Mouse (Mus musculus): Measurements from ENCODE around the gene Krt13. TPM values are rescaled to one million over a fixed set of nuclear protein-coding genes. Genes with fewer than 3 reads are reported as not detected.

Krt13 gene
- polyA plus RNA-seq (2015; fragmentation: Nextera tagmentation; extraction: Ambion mirVana): 4.5 and 8.2 TPM in 2 replicates

- H3K4me1 ChIP-seq (replicated peaks; ENCODE audit: control insufficient read depth, insufficient read depth, low read length): 0 out of 2 replicates have a peak, but pooled peaks cover 3% of the 10 kb centered on the region
- H3K27me3 ChIP-seq (ENCODE audit: control insufficient read depth, insufficient read depth, low read depth, low read length): no peaks in the 10 kb centered on the region
- no peaks in the 10 kb centered on the region for H3K9me3 ChIP-seq (ENCODE audit: control insufficient read depth, low read length)
- no peak within 1 kb of the TSS for H3K4me3 ChIP-seq (ENCODE audit: low read length)
- WGBS: 70% methylated on average over 3 of the region's 3 CpGs
- no peaks in the 10 kb centered on the region for H3K36me3 ChIP-seq (ENCODE audit: control insufficient read depth, insufficient read depth, low read length)
- ATAC-seq (ENCODE audit: low read depth): no peak
- H3K4me2 ChIP-seq (ENCODE audit: low read depth, low read length): no peak within 1 kb of the TSS
- no peak within 1 kb of the TSS for H3K27ac ChIP-seq (ENCODE audit: low read length)
- H3K9ac ChIP-seq (ENCODE audit: low read length): no peak within 1 kb of the TSS
Measured at GRCm38 (mm10) chr11:100121466-100121865, at the start of gene Krt13. Gene Krt13 (minus strand): TSS chr11:100121566.

- Histone ChIP-seq H3K4me3 (ENCODE audit: low read length) (no peak overlapping the region), H3K9me3 (ENCODE audit: control insufficient read depth, low read length) (no peaks in the 10 kb centered on the region), H3K4me1 (replicated peaks; ENCODE audit: control insufficient read depth, insufficient read depth, low read length) (peaks cover 4% of the 10 kb centered on the region; the same call in 1 of the 2 replicates), H3K9ac (ENCODE audit: low read length) (no peak overlapping the region), H3K4me2 (ENCODE audit: low read depth, low read length) (no peak overlapping the region), H3K27me3 (ENCODE audit: control insufficient read depth, insufficient read depth, low read depth, low read length) (no peaks in the 10 kb centered on the region), H3K36me3 (ENCODE audit: control insufficient read depth, insufficient read depth, low read length) (no peaks in the 10 kb centered on the region), H3K27ac (ENCODE audit: low read length) (peak overlapping the region; percentile 57)
- 28% methylated on average over 14 of the region's 14 CpGs for WGBS
- ATAC-seq (ENCODE audit: low read depth): peak; percentile 55; the same call in 1 of the 2 replicates
Measured at GRCm38 (mm10) chr11:100168765-100169762, 47.7 kb upstream of the Krt13 start.

GRCm38 (mm10) chr11:100168071-100168470 is 46.7 kb upstream of the Krt13 start:
- Histone ChIP-seq H3K4me1 (replicated peaks; ENCODE audit: control insufficient read depth, insufficient read depth, low read length) (peaks cover 4% of the 10 kb centered on the region; the same call in 1 of the 2 replicates), H3K27ac (ENCODE audit: low read length) (peak overlapping the region; percentile 57), H3K9ac (ENCODE audit: low read length) (no peak overlapping the region), H3K4me2 (ENCODE audit: low read depth, low read length) (no peak overlapping the region), H3K4me3 (ENCODE audit: low read length) (no peak overlapping the region), H3K36me3 (ENCODE audit: control insufficient read depth, insufficient read depth, low read length) (no peaks in the 10 kb centered on the region), H3K27me3 (ENCODE audit: control insufficient read depth, insufficient read depth, low read depth, low read length) (no peaks in the 10 kb centered on the region), H3K9me3 (ENCODE audit: control insufficient read depth, low read length) (no peaks in the 10 kb centered on the region)
- ATAC-seq (ENCODE audit: low read depth): peak; percentile 83
- WGBS: 38% methylated on average over 8 of the region's 8 CpGs

- no peak for ATAC-seq (ENCODE audit: low read depth)
- H3K27ac ChIP-seq (ENCODE audit: low read length): no peak overlapping the region
Measured at GRCm38 (mm10) chr11:100164392-100164791, 43.0 kb upstream of the Krt13 start.

GRCm38 (mm10) chr11:100157908-100158477 is 36.6 kb upstream of the Krt13 start:
- no peak for ATAC-seq (ENCODE audit: low read depth)

More at GRCm38 (mm10) chr11:100164392-100164791, 43.0 kb upstream of the Krt13 start:
- Histone ChIP-seq H3K4me1 (replicated peaks; ENCODE audit: control insufficient read depth, insufficient read depth, low read length) (peaks cover 4% of the 10 kb centered on the region; the same call in 1 of the 2 replicates), H3K9ac (ENCODE audit: low read length) (no peak overlapping the region), H3K4me3 (ENCODE audit: low read length) (no peak overlapping the region), H3K4me2 (ENCODE audit: low read depth, low read length) (no peak overlapping the region), H3K36me3 (ENCODE audit: control insufficient read depth, insufficient read depth, low read length) (no peaks in the 10 kb centered on the region), H3K27me3 (ENCODE audit: control insufficient read depth, insufficient read depth, low read depth, low read length) (no peaks in the 10 kb centered on the region), H3K9me3 (ENCODE audit: control insufficient read depth, low read length) (no peaks in the 10 kb centered on the region)
- WGBS: 25% methylated on average over 7 of the region's 7 CpGs

GRCm38 (mm10) chr11:100157331-100157730 is 36.0 kb upstream of the Krt13 start:
- Histone ChIP-seq H3K27me3 (ENCODE audit: control insufficient read depth, insufficient read depth, low read depth, low read length) (no peaks in the 10 kb centered on the region), H3K4me1 (replicated peaks; ENCODE audit: control insufficient read depth, insufficient read depth, low read length) (peaks cover 3% of the 10 kb centered on the region; the same call in 1 of the 2 replicates), H3K27ac (ENCODE audit: low read length) (no peak overlapping the region), H3K36me3 (ENCODE audit: control insufficient read depth, insufficient read depth, low read length) (no peaks in the 10 kb centered on the region), H3K9me3 (ENCODE audit: control insufficient read depth, low read length) (no peaks in the 10 kb centered on the region), H3K9ac (ENCODE audit: low read length) (no peak overlapping the region), H3K4me2 (ENCODE audit: low read depth, low read length) (no peak overlapping the region), H3K4me3 (ENCODE audit: low read length) (no peak overlapping the region)
- WGBS: 71% methylated on average over 3 of the region's 3 CpGs
- no peak for ATAC-seq (ENCODE audit: low read depth)

More at GRCm38 (mm10) chr11:100157908-100158477, 36.6 kb upstream of the Krt13 start:
- 54% methylated on average over 6 of the region's 6 CpGs for WGBS
- no peak overlapping the region for H3K4me2 ChIP-seq (ENCODE audit: low read depth, low read length)
- peaks cover 3% of the 10 kb centered on the region; the same call in 1 of the 2 replicates for H3K4me1 ChIP-seq (replicated peaks; ENCODE audit: control insufficient read depth, insufficient read depth, low read length)
- H3K9me3 ChIP-seq (ENCODE audit: control insufficient read depth, low read length): no peaks in the 10 kb centered on the region
- H3K27me3 ChIP-seq (ENCODE audit: control insufficient read depth, insufficient read depth, low read depth, low read length): no peaks in the 10 kb centered on the region
- no peak overlapping the region for H3K27ac ChIP-seq (ENCODE audit: low read length)
- H3K9ac ChIP-seq (ENCODE audit: low read length): no peak overlapping the region
- H3K36me3 ChIP-seq (ENCODE audit: control insufficient read depth, insufficient read depth, low read length): no peaks in the 10 kb centered on the region
- no peak overlapping the region for H3K4me3 ChIP-seq (ENCODE audit: low read length)

- ATAC-seq (ENCODE audit: low read depth): peak; percentile 74
- no peak overlapping the region for H3K9ac ChIP-seq (ENCODE audit: low read length)
- no peaks in the 10 kb centered on the region for H3K9me3 ChIP-seq (ENCODE audit: control insufficient read depth, low read length)
- WGBS: 38% methylated on average over 8 of the region's 8 CpGs
- no peak overlapping the region for H3K4me2 ChIP-seq (ENCODE audit: low read depth, low read length)
- no peak overlapping the region for H3K4me3 ChIP-seq (ENCODE audit: low read length)
- no peaks in the 10 kb centered on the region for H3K27me3 ChIP-seq (ENCODE audit: control insufficient read depth, insufficient read depth, low read depth, low read length)
- no peaks in the 10 kb centered on the region for H3K36me3 ChIP-seq (ENCODE audit: control insufficient read depth, insufficient read depth, low read length)
- H3K4me1 ChIP-seq (replicated peaks; ENCODE audit: control insufficient read depth, insufficient read depth, low read length): peaks cover 3% of the 10 kb centered on the region; the same call in 1 of the 2 replicates
- peak overlapping the region; percentile 26 for H3K27ac ChIP-seq (ENCODE audit: low read length)
Measured at GRCm38 (mm10) chr11:100155497-100156255, 34.3 kb upstream of the Krt13 start.

GRCm38 (mm10) chr11:100148615-100149330 is 27.4 kb upstream of the Krt13 start, which contains the start of gene Krt19:
Gene Krt19 (minus strand): TSS chr11:100148665.
- H3K36me3 ChIP-seq (ENCODE audit: control insufficient read depth, insufficient read depth, low read length): no peaks in the 10 kb centered on the region
- ATAC-seq (ENCODE audit: low read depth): no peak
- H3K27ac ChIP-seq (ENCODE audit: low read length): no peak within 1 kb of the TSS
- no peak within 1 kb of the TSS for H3K4me2 ChIP-seq (ENCODE audit: low read depth, low read length)
- WGBS: 50% methylated on average over 9 of the region's 9 CpGs
- H3K4me3 ChIP-seq (ENCODE audit: low read length): no peak within 1 kb of the TSS
- no peaks in the 10 kb centered on the region for H3K4me1 ChIP-seq (replicated peaks; ENCODE audit: control insufficient read depth, insufficient read depth, low read length)
- no peak within 1 kb of the TSS for H3K9ac ChIP-seq (ENCODE audit: low read length)
- H3K9me3 ChIP-seq (ENCODE audit: control insufficient read depth, low read length): no peaks in the 10 kb centered on the region
- peaks cover 16% of the 10 kb centered on the region for H3K27me3 ChIP-seq (ENCODE audit: control insufficient read depth, insufficient read depth, low read depth, low read length)

Data from lung, embryonic 16.5 days (tissue).